Mouse (Mus musculus): ENCODE results near the gene Gm20388. TPM values are rescaled to one million over a fixed set of nuclear protein-coding genes. Genes with fewer than 3 reads are reported as not detected.

Gm20388 gene
- total RNA-seq, 2 experiments from 2014 or later = 2.2 to 7.6 TPM

GRCm38 (mm10) chr8:121832503-121832902, 1921.9 kb downstream of the Gm20388 start:
- no peak overlapping the region; the same call in 1 of the 2 replicates for H3K27ac ChIP-seq
- TF ChIP-seq CTCF (conservative IDR thresholded peaks at IDR 0.05) = peak; percentile 82
- DNase-seq (ENCODE audit: low spot score in 2 of 2) = peak; percentile 63 to 84
- no peak overlapping the region for H3K4me3 ChIP-seq

- peak; percentile 85 for TF ChIP-seq CTCF (conservative IDR thresholded peaks at IDR 0.05)
- no peak overlapping the region for H3K4me3 ChIP-seq
- DNase-seq (ENCODE audit: low spot score in 2 of 2) = peak; percentile 39 to 75
- no peak overlapping the region for H3K27ac ChIP-seq
These were observed 1930.6 kb downstream of the Gm20388 start for GRCm38 (mm10) chr8:121841242-121841641.

GRCm38 (mm10) chr8:121842064-121842955, 1931.7 kb downstream of the Gm20388 start:
- TF ChIP-seq CTCF (conservative IDR thresholded peaks at IDR 0.05) = no peak
- H3K4me3 ChIP-seq = no peak overlapping the region
- H3K27ac ChIP-seq = no peak overlapping the region
- no peak for DNase-seq (ENCODE audit: low spot score in 2 of 2)

- TF ChIP-seq CTCF (conservative IDR thresholded peaks at IDR 0.05) = no peak
- Histone ChIP-seq H3K4me3 (no peak overlapping the region), H3K27ac (no peak overlapping the region)
- DNase-seq (ENCODE audit: low spot score in 2 of 2) = no peak
These were observed 1932.6 kb downstream of the Gm20388 start for GRCm38 (mm10) chr8:121843184-121843733.

- TF ChIP-seq CTCF (conservative IDR thresholded peaks at IDR 0.05) = no peak
- Histone ChIP-seq H3K4me3 (no peak overlapping the region), H3K27ac (no peak overlapping the region)
- no peak for DNase-seq (ENCODE audit: low spot score in 2 of 2)
These were observed 1934.1 kb downstream of the Gm20388 start for GRCm38 (mm10) chr8:121844765-121845164.

- TF ChIP-seq CTCF (conservative IDR thresholded peaks at IDR 0.05) = no peak
- no peak for DNase-seq (ENCODE audit: low spot score in 2 of 2)
- Histone ChIP-seq H3K4me3 (no peak overlapping the region), H3K27ac (no peak overlapping the region)
These were observed 1936.2 kb downstream of the Gm20388 start for GRCm38 (mm10) chr8:121846815-121847214.

DNA sequence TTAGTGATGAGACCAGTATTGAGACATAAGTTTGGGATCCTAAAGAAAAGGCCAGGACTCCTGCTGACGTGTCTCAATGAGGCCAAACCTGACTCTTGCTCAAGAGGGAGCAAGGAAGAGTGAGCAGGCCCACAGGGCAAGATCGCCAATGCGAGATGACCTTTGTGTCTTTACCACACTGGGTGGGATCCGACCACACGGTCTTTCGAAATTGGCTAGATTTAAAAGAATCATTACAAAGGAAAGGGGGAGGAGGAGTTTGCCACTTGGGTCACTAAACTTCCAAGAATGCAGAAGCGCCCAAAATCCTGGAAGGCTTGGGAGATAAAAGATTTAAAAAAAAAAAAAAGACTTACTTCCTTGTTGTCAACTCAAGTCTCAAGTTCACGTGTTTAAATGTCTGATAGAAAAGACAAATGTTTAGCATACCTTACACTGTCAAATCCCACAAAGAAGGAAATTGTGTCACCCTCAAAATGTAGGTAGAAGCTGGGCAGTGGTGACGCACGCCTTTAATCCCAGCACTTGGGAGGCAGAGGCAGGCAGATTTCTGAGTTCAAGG, 1936.7 kb downstream of the Gm20388 start:
- DNase-seq (ENCODE audit: low spot score in 2 of 2) = no peak
- no peak overlapping the region for H3K4me3 ChIP-seq
- no peak for TF ChIP-seq CTCF (conservative IDR thresholded peaks at IDR 0.05)
- H3K27ac ChIP-seq = no peak overlapping the region

- no peak overlapping the region for H3K27ac ChIP-seq
- no peak for TF ChIP-seq CTCF (conservative IDR thresholded peaks at IDR 0.05)
- no peak for DNase-seq (ENCODE audit: low spot score in 2 of 2)
- no peak overlapping the region for H3K4me3 ChIP-seq
These were observed 1937.3 kb downstream of the Gm20388 start for GRCm38 (mm10) chr8:121847987-121848386.

DNA sequence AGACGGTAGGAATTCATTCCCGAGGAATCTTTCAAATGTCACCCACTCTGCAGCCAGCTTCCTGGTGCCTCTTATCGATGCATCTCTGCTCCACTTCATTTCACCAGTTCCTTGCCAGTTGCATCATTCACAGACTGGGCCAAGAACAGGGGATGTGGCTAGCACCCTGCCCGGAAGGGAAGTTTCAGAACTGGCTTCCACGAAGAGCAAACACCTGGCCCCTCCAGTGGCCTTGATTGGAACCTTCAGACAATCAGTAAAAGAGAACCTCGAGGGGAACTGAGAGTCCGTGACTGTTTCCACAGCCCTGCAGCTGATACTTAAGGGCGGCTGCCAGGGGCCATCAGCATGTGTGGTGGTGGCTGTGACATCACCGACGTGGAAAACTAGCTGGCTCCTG, 1937.9 kb downstream of the Gm20388 start:
- Histone ChIP-seq H3K27ac (no peak overlapping the region), H3K4me3 (no peak overlapping the region)
- DNase-seq (ENCODE audit: low spot score in 2 of 2) = no peak
- TF ChIP-seq CTCF (conservative IDR thresholded peaks at IDR 0.05) = no peak

GRCm38 (mm10) chr8:121849303-121849702, 1938.7 kb downstream of the Gm20388 start:
- no peak for TF ChIP-seq CTCF (conservative IDR thresholded peaks at IDR 0.05)
- H3K4me3 ChIP-seq = no peak overlapping the region
- no peak for DNase-seq (ENCODE audit: low spot score in 2 of 2)
- no peak overlapping the region for H3K27ac ChIP-seq

- peak; percentile 90 for TF ChIP-seq CTCF (conservative IDR thresholded peaks at IDR 0.05)
- no peak overlapping the region for H3K27ac ChIP-seq
- DNase-seq (ENCODE audit: low spot score in 2 of 2) = peak; percentile 69 to 81
- H3K4me3 ChIP-seq = no peak overlapping the region
These were observed 1939.4 kb downstream of the Gm20388 start for GRCm38 (mm10) chr8:121850018-121850417.

- no peak overlapping the region for H3K4me3 ChIP-seq
- H3K27ac ChIP-seq = peak overlapping the region; percentile 62; the same call in 1 of the 2 replicates
- no peak for TF ChIP-seq CTCF (conservative IDR thresholded peaks at IDR 0.05)
- DNase-seq (ENCODE audit: low spot score in 2 of 2) = no peak
These were observed 1939.8 kb downstream of the Gm20388 start for GRCm38 (mm10) chr8:121850436-121850820.

DNA sequence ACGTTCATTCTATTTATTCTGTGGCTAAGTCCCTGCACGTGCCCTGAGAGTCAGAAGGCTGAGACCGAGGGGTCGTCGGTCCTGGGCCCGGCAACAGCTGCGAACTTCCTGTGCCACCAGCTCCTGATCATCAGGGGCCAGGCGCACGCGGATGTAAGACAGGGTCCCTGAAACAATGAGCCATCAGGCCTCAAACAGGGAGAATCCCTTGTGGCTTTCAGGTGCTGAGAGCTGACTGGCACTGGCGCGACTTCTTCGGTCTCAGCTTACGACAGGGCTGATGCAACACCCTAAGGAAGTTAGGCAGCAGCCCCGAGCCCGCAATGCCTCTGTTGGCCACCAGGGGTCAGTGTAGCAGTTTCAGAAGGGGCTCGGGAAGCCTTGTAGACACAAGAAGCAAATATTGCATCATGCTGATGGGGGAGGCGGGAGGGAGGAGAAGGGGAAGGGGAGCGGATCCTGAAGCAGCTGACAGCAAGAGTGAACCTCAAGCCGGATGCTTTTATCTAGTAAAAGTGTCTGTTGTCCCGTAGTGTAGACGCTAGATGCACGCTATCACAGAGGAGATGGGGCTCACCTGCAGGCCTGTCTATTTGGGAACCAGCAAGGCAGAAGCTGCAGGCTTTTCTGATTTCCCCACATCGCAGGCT, 1940.3 kb downstream of the Gm20388 start:
- TF ChIP-seq CTCF (conservative IDR thresholded peaks at IDR 0.05) = peak; percentile 95
- Histone ChIP-seq H3K27ac (peak overlapping the region; percentile 66), H3K4me3 (peak overlapping the region; percentile 19; the same call in 1 of the 2 replicates)
- peak; percentile 96 to 99 for DNase-seq (ENCODE audit: low spot score in 2 of 2)
